Mouse (Mus musculus): Measurements from ENCODE around the gene Pskh1. TPM values are rescaled to one million over a fixed set of nuclear protein-coding genes. Genes with fewer than 3 reads are reported as not detected.
A peak's percentile ranks its signal among the peaks of the same experiment; 100 is the strongest.

Pskh1 gene
- total RNA-seq (2021): 10 to 100 TPM in 1 of 2 experiments, 1 to 10 TPM in 1; 9.5 to 11.5 TPM
- long read RNA-seq, experiment 1, partial matches to known transcripts: 0 of 2 reads
- long read RNA-seq, experiment 1, other reads (novel, unspliced or antisense): 1 of 2 reads
- long read RNA-seq, experiment 2, transcript Pskh1-201 (3 exons, 3,255 nt): major isoform, 6 of 12 reads
- long read RNA-seq, experiment 2, partial matches to known transcripts: 5 of 12 reads
- long read RNA-seq, experiment 2, other reads (novel, unspliced or antisense): 1 of 12 reads

DNA sequence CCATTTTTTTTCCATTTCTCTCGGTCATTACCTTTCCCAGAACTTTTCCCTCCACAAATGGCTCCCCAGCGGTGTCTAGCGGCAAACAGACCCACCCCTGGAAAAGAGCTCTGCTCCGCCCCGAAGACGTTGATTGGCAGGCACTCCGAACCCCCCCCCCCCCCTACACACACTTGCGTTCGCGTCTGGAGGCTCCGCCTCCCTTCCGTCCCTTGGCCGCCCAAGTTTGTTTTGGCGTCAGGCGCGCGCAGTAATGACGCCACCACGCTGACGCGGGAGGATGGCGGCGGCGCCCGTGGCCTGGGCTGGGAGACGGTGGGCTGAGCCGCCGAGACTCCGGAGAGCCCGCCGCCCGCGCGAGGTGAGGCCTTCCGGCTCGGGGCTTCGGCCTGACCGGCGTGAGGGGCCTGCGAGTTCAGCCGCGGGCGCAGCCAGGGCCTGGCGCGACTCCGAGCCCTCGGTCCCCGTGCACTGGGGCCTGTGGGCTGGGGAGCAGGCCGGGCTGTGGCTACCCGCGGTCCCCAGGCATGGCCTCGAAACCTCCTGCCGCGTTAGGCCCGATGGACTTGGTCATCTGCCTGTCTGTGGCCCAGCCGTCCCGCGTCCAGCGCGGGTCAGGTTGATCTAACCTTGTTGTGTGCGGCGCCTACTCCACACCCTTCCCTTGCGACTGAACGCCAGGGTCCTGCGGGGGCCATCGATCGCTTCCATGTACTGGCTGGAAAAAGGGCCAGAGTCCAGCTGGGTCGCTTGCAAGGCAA is at the start of gene Pskh1:
Gene Pskh1 (plus strand): TSS at position 262 of the 761 bp plus-strand sequence.
- intact Hi-C loops (cut with DNase I): no loop called here
- peak; percentile 86 to 90 for DNase-seq

DNA sequence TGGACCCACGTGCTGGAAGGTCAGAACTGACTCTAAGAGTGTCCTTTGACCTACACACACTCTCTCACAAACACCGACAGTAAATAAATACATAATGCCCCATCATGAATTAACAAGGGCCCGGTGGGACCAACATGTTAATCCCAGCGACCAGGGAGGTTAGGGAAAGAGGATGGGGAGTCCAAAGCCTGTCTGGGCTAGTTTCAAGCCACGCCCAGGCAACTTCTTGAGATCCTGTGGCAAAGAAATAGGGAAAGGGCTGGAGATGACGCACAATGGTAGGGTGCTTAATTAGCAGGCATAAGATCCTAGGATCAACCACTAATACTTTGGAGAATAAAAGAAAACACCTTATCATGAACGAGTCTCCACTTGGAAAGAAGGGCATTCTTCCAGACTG is 49.6 kb upstream of the Pskh1 start:
- DNase-seq: no peak
- intact Hi-C loops (cut with DNase I): loop anchor here (5.0 kb wide), 1 partner anchor 82 kb away; the partner anchor contains the start of gene Ctrl

DNA sequence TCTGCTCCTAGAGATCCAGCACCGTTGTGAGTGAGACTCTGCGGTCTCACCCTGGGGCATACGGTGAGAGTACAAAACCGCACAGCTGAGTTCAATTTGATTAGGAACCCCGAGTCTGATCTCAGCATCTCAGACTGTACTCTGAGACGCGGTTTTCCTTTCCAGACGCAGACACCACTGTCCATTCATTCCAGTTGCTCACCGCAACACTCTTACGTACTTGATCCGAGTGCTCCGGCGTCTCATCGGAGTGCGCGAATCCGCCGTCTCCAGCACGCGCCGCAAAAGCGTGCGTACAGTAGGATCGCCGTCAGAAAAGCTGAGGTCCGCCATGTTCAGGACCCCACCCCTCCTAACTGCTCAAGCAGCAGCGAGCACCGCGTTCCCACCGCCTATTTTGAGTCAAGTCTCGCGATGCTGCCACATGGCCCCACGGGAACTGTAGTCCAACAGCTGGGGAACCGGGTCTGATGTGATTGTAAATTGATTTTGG is 48.5 kb upstream of the Pskh1 start:
- intact Hi-C loops (cut with DNase I): loop anchor here (5.0 kb wide), 1 partner anchor 81 kb away; the partner anchor contains the start of gene Ctrl
- peak; percentile 82 to 86 for DNase-seq

DNA sequence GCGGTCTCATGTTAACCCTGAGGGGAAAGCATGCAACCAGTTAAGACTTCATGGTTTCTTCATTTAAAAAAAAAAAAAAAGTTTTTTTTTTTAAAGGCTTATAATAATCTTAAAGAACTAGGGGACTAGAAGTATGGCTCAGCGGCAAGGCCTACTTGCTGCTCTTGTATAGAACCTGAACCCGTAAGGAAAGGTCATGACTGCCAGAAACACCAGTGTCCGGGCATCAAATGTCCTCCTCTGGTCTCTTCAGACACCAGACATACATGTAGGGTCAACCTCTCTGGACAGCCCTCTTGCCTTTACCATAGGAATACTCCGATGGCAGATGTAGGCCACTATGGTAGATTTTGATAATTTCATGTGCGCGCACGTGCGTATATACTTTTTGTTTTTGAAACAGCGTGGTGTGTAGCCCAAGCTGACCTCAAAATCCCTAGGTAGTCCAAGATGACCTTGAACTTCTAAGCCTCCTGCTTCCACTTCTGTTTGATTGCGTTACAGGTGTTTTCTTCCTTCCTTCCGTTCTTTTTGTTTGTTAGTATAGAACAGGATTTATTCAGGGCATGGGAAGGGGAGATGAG is 48.0 kb upstream of the Pskh1 start:
- DNase-seq: no peak
- intact Hi-C loops (cut with DNase I): loop anchor here (5.0 kb wide), 1 partner anchor 80 kb away; the partner anchor contains the start of gene Ctrl

DNA sequence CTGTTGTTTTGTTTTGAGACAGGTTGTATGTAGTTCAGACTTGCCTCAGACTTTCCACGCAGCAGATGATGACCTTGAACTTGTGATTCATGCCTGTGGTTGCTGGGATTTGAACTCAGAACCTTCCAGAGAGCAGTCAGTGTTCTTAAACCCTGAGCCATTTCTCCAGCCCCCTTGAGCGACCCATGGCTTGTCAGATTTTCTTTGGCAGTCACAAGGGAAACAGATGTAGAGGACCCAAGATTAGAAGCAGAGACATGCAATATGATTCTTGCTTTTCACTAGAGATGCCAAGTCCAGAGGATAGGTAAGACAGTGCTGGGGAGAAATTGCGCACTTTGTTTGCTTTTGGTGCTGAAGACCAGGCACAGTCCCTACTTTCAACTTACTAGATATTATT is 47.1 kb upstream of the Pskh1 start, which contains the start of gene Cenpt:
Gene Cenpt (minus strand): TSS at position 101 of the 400 bp plus-strand sequence.
- intact Hi-C loops (cut with DNase I): loop anchor here (5.0 kb wide), 1 partner anchor 79 kb away; the partner anchor contains the start of gene Ctrl
- no peak for DNase-seq

DNA sequence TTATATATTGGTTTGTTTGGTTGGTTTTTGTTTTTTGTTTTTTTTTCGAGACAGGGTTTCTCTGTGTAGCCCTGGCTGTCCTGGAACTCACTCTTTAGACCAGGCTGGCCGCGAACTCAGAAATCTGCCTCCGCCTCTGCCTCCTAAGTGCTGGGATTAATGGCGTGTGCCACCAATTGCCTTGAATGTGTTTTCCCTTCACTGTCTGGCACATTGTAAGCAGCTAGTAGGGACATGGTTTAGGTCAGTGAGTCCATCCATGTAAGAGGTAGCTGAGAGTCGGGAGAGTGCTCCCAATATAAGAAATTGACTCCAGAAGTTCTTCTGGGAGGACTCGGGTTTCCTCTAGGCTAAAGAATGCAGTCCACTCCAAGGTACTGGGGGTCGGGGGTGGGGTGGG is 45.9 kb upstream of the Pskh1 start:
- intact Hi-C loops (cut with DNase I): loop anchor here (5.0 kb wide), 1 partner anchor 78 kb away; the partner anchor contains the start of gene Ctrl
- no peak for DNase-seq

DNA sequence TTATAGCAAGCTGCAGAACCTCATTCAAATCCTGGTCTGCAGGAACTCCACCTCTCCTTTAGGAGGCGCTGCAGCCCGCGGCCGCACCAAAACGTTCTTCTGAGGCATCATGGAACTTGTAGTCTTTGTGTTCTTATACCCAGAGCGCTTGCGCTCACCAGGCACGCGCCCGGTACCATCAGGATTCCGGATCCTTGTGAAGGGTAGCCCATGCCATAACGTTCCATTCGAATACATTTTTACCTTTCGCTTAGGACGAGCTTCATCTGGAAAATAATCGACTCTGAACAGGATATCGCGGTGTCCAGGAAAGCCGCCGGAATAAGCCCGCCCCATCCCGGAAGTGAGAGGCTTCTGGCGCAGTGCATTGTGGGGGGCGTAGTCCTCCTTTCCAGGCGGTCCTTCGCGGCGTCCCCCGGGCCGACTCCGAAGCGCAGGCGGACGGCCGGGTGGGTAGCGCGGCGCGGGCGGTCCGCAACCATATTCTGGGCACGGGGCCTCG is 45.5 kb upstream of the Pskh1 start, which contains the start of gene Thap11:
Gene Thap11 (plus strand): TSS at position 418 of the 502 bp plus-strand sequence.
- peak; percentile 87 to 89 for DNase-seq
- intact Hi-C loops (cut with DNase I): loop anchor here (5.0 kb wide), 1 partner anchor 78 kb away; the partner anchor contains the start of gene Ctrl

DNA sequence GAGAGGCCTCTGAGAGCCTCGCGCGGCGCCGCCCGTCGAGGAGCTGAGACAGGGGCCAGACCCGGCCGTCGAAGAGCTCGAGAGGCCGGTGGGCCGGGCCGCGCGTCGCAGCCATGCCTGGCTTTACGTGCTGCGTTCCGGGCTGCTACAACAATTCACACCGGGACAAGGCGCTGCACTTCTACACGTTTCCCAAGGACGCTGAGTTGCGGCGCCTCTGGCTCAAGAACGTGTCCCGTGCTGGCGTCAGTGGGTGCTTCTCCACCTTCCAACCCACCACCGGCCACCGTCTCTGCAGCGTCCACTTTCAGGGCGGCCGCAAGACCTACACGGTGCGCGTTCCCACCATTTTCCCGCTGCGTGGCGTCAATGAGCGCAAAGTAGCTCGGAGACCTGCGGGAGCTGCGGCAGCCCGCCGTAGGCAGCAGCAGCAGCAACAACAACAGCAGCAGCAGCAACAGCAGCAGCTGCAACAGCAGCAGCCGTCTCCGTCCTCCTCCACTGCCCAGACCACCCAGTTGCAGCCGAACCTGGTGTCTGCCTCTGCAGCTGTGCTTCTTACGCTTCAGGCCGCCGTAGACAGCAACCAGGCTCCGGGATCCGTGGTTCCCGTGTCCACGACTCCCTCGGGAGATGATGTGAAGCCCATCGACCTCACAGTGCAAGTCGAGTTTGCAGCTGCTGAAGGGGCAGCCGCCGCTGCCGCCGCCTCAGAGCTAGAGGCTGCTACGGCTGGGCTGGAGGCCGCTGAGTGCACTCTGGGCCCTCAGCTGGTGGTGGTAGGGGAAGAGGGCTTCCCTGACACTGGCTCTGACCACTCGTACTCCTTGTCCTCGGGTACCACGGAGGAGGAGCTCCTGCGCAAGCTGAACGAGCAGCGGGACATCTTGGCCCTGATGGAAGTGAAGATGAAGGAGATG is 44.7 kb upstream of the Pskh1 start:
- DNase-seq: peak; percentile 31 to 56
- intact Hi-C loops (cut with DNase I): no loop called here

DNA sequence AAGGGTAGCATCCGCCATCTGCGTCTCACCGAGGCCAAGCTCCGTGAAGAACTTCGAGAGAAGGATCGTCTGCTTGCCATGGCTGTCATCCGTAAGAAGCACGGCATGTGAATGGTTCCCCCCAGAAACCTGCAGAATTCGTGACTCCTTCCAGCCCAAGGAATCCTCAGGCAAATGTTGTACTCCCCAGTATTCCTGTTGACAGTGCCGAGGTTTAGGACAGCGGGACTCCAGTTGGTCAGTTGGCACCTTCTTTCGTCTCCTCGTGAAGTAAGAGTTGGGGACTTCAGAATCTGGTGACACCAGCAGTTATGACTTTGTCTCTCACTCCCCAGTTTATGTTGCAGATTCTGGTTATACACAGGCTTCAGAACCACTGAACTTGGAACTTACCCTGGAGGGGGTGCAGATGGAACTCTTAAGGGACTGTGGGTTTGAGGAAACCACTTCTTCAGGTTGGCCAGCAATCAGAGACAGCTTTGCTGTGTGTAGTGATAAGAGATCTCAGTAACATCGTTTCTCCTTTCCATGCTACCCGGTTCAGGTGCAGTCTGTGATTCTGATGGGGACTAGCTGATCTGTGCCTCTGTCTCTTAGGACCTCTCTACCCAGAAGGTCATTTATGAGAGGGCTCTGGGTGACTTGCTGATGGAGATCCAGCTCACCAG is 43.9 kb upstream of the Pskh1 start:
- intact Hi-C loops (cut with DNase I): no loop called here
- no peak for DNase-seq

DNA sequence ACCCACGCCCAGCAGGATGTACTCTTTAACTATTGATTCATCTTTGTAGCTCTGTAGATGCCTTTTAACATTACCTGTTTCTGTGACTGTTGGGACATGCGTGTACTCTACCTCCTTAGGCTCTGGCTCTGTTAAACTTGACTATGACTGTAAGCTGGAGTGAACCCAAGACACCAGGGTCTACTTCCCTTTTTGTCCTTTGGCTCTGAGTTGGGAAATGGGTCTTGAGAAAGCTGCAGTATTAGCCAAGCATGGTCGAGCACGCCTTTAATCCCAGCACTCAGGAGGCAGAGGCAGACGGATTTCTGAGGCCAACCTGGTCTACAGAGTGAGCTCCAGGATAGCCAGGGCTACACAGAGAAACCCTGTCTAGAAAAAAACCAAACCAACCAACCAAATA is 41.7 kb upstream of the Pskh1 start:
- no peak for DNase-seq
- intact Hi-C loops (cut with DNase I): no loop called here

DNA sequence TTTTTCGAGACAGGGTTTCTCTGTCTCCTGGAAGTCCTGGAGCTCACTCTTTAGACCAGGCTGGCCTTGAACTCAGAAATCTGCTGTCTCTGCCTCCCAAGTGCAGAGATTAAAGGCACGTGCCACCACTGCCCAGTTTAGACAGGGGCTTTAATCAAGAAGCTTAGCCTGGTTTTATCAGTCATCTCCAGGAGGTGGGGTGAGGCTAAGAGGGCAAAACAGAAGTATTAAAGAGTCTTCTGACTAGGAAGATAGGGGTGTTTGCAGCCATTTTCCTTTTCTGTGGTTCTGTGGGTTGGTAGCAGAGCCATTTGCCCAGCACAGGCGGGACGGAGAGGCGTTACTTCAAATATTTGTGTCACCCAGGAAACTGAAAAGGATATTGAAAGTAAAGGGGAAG is 40.9 kb upstream of the Pskh1 start:
- intact Hi-C loops (cut with DNase I): no loop called here
- DNase-seq: no peak

DNA sequence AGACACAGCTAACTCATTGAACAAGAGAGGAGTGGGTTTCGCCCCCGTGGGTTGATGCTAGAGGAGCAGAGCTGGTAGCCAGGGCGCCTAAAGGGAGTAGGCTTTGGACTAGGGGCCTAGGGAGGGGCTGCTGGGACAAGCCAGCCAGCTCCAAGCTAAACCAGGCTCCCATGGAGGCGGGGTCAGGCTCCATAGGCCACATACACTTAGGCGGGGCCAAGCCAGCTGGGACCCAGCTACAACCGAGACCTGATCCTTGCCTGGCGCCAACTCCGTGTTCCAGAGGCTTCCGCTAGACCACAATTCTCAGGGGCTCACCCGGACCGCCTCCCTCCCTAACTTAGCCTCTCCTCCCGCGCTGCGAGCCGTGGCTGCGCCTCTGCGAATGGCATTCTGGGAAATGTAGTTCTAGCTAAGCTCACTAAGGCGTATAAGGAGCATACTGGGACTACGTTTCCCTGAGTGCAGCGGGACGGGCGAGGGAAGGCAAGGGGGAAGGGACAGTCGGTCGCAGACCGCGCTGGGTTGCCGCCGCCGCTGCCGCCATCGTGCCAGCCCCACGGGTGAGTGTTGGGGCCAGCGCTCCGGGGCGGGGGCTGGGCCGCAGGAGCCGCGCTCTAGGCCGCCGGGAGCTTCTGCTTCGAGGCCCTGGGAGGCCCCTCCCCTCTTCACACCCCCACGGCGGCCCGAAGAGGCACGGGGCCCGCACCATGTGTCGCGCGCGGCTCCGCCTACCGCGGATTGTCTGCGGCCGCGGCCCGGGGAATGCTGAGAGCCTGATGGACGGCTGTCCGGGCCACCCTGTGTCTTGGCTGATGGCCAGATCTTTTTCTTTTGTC is 39.9 kb upstream of the Pskh1 start, which contains the start of gene Nutf2:
Gene Nutf2 (plus strand): TSS at position 438 of the 839 bp plus-strand sequence.
- intact Hi-C loops (cut with DNase I): loop anchor here (2.0 kb wide), 1 partner anchor 34 kb away; the partner anchor contains the start of genes Ranbp10 and Tsnaxip1
- peak; percentile 87 to 94 for DNase-seq

DNA sequence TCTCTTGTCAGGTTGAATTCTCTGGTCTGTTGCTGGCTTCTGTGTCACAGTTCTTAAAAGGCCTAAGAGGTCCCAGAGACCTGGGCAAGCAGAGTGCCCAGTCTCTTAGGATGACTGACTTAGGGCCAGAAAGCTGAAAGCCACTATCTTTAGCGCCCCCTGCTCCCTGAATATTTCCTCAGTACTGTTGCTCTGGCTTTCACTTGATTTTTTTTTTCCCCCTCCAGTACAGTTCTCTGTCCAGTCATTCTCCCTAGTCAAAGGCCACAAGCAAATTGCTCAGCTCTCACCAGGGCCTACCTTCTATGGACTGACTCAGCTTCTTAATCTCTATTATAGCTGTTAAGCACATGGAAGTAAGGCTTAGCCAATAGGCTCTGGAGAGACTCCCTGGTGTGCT is 38.3 kb upstream of the Pskh1 start:
- intact Hi-C loops (cut with DNase I): loop anchor here (2.0 kb wide), 1 partner anchor 35 kb away; the partner anchor contains the start of genes Ranbp10 and Tsnaxip1
- no peak for DNase-seq

DNA sequence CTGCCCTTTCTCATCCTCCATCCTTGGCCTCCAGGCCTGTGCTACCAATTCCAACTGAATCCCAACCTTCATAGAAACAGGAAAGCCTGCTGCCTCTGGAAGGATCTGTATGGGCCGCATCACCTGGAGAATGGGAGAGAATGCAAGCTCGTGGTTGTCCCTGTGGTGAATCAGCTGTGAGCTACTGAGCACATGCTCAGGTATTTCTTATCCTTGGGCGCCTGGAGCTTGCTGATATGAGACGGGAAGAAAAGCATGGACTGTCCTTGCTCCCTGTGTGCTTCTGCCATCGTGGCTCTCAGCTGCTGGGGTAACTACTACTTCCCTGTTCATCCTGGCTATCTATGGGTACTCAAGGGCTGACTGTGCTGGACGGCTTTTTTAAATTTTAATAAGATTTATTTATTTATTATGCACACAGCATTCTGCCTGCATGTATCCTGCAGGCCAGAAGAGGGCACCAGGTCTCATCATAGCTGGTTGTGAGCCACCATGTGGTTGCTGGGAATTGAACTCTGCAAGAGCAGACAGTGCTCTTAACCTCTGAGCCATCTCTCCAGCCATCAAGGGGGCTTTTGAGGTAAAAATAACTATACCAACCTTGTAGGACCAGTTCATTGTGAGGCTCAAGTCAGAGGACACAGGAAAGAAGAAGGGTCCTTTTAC is 33.7 kb upstream of the Pskh1 start:
- intact Hi-C loops (cut with DNase I): no loop called here
- no peak for DNase-seq

DNA sequence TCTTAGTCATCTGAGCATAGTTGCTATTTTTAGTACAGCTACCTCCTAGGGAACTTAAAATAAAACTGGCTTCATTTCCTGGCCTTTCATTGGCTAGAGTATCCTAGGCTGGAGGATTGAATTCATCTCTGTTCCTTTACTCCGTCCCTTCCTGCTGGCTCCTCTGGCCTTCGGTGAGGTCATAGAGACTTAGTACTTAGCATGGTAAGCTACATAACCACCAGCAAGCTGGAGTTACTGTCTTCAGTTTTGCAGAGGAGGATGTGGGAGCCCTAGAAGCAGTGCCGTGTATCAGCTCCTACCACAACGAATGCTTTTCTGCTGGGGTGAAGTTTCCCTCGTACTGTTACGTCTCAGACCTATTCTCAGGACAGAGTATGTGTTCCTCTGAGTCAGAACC is 25.9 kb upstream of the Pskh1 start:
- intact Hi-C loops (cut with DNase I): no loop called here
- no peak for DNase-seq

DNA sequence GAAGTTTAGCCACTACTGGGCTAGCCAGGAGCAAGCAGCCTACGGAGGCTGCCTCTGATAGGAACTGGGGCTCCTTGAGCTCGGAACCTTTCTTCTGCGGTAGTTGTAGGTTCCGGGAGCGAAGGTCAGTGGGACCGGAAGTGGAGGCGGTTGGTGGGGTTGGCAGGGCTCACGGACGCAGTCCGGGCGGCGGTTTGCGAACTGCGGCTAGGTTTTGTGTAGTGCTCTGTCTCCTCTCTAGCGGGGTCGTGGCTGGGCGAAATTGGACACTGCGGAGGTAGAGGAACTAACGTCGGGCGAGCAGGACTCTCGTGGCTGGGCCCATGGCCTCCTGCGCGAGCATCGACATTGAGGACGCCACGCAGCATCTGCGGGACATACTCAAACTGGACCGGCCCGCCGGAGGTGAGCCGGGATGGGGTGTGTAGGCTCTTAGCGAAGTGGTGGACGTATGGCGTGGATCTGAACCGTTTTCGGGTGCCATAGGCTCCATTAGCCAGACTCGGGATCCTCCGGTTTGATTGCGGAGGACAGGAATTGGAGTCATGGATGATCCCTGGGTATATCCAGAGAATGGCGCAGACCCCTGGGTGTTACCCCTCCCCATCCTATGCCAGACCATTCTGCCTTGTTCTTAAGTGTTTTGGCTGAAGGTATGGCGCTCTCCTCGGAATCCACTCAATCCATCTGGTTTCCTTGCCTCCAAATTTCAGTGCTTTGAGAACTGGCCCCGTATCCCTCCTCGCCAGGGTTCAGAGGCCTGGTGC is 19.3 kb upstream of the Pskh1 start, which contains the start of gene Edc4:
Gene Edc4 (plus strand): TSS at position 128 of the 767 bp plus-strand sequence.
- DNase-seq: peak; percentile 81 to 89
- intact Hi-C loops (cut with DNase I): no loop called here

Measured in gastrocnemius, postnatal 36 days (tissue).